ENCODE assay signal across 20 mouse cellular contexts in genomic region chr5:127714783-127715704, GRCm38 (mm10).
DNase-seq lines count a peak whose midpoint lies in the region; ATAC-seq and TF ChIP-seq lines count a peak whose summit lies in the region.
"Had no signal": no experiment of that assay in that cellular context is flagged by ENCODE, and none has a peak within 500 bp of the region (broad histone marks: within the 10 kb centered on the region; RNA-seq: fewer than 3 reads in every experiment).

No protein-coding gene starts in this region.

- no peak for TF ChIP-seq POLR2A in brain, embryonic 14.5 days (IDR thresholded peaks at IDR 0.05; ENCODE audit: borderline replicate concordance, extremely low read depth, insufficient read depth, insufficient read length, poor library complexity, severe bottlenecking)

- TF ChIP-seq CTCF in brain, embryonic 14.5 days (IDR thresholded peaks at IDR 0.05; ENCODE audit: borderline replicate concordance, extremely low read depth, insufficient read depth, insufficient read length), result peak; percentile 28; the same call in 1 of the 2 replicates
- peak; percentile 34 for TF ChIP-seq CTCF in stomach, postnatal 0 days (IDR thresholded peaks at IDR 0.05; ENCODE audit: low read depth)

- DNase-seq in spleen, adult 12 weeks (ENCODE audit: low spot score), result peak; percentile 23
- DNase-seq in spleen, postnatal 14 days (ENCODE audit: low spot score in 2 of 2), result no peak
- DNase-seq in brain, embryonic 14.5 days (ENCODE audit: low read depth), result no peak
- no peak for DNase-seq in stomach, postnatal 0 days (ENCODE audit: low spot score)
- no peak for DNase-seq in kidney, adult 9 months
- DNase-seq: adrenal gland, postnatal 25 days; cerebellum, adult 11-12 months; kidney, adult 11 months; kidney, postnatal 4 days; retina, postnatal 1 day; thymus, postnatal 14 days had no signal

- no peak overlapping the region for H3K4me3 ChIP-seq in liver, embryonic 12.5 days
- no peak overlapping the region for H3K4me3 ChIP-seq in stomach, postnatal 0 days (ENCODE audit: low read depth, low read length)
- no peak overlapping the region for H3K4me3 ChIP-seq in intestine, embryonic 16.5 days (ENCODE audit: low read length)
- H3K4me3 ChIP-seq: embryonic facial prominence, embryonic 15.5 days; forebrain, embryonic 15.5 days; heart, embryonic 15.5 days; hindbrain, embryonic 12.5 days; limb, embryonic 12.5 days; neural tube, embryonic 13.5 days had no signal

- ATAC-seq in liver, embryonic 12.5 days, result peak; percentile 86
- no peak for ATAC-seq in stomach, postnatal 0 days (ENCODE audit: low FRiP score, low TSS enrichment)
- no peak for ATAC-seq in intestine, embryonic 16.5 days
- ATAC-seq: forebrain, embryonic 15.5 days; midbrain, embryonic 16.5 days had no signal

- H3K36me3 ChIP-seq in liver, embryonic 12.5 days, result no peaks in the 10 kb centered on the region
- H3K36me3 ChIP-seq in stomach, postnatal 0 days (ENCODE audit: control insufficient read depth, insufficient read depth, low read length), result no peaks in the 10 kb centered on the region
- H3K36me3 ChIP-seq in intestine, embryonic 16.5 days (ENCODE audit: control insufficient read depth, insufficient read depth, low read length), result no peaks in the 10 kb centered on the region
- H3K36me3 ChIP-seq: embryonic facial prominence, embryonic 15.5 days; forebrain, embryonic 15.5 days; heart, embryonic 15.5 days; hindbrain, embryonic 12.5 days; limb, embryonic 12.5 days; neural tube, embryonic 13.5 days had no signal

- H3K4me2 ChIP-seq in liver, embryonic 12.5 days, result no peak overlapping the region
- H3K4me2 ChIP-seq in stomach, postnatal 0 days (replicated peaks; ENCODE audit: low read depth), result no peak overlapping the region
- H3K4me2 ChIP-seq in intestine, embryonic 16.5 days (ENCODE audit: low read depth, low read length), result no peak overlapping the region
- H3K4me2 ChIP-seq: embryonic facial prominence, embryonic 15.5 days; forebrain, embryonic 15.5 days; heart, embryonic 15.5 days; hindbrain, embryonic 12.5 days; limb, embryonic 12.5 days; neural tube, embryonic 13.5 days had no signal

- H3K9me3 ChIP-seq in liver, embryonic 12.5 days (replicated peaks), result 0 out of 2 replicates have a peak, but pooled peaks cover 17% of the 10 kb centered on the region
- H3K9me3 ChIP-seq in stomach, postnatal 0 days (ENCODE audit: control insufficient read depth, low read length), result no peaks in the 10 kb centered on the region
- no peaks in the 10 kb centered on the region for H3K9me3 ChIP-seq in intestine, embryonic 16.5 days (ENCODE audit: control insufficient read depth, low read length)
- H3K9me3 ChIP-seq: embryonic facial prominence, embryonic 15.5 days; forebrain, embryonic 15.5 days; heart, embryonic 15.5 days; hindbrain, embryonic 12.5 days had no signal

- H3K9ac ChIP-seq in liver, embryonic 12.5 days, result no peak overlapping the region
- no peak overlapping the region for H3K9ac ChIP-seq in stomach, postnatal 0 days (ENCODE audit: low read length)
- H3K9ac ChIP-seq in intestine, embryonic 16.5 days (ENCODE audit: low read depth, low read length), result no peak overlapping the region
- H3K9ac ChIP-seq: embryonic facial prominence, embryonic 15.5 days; forebrain, embryonic 15.5 days; heart, embryonic 15.5 days; hindbrain, embryonic 12.5 days; limb, embryonic 12.5 days; neural tube, embryonic 13.5 days had no signal

- H3K27ac ChIP-seq in liver, embryonic 12.5 days, result peak overlapping the region; percentile 54; the same call in 1 of the 2 replicates
- no peak overlapping the region for H3K27ac ChIP-seq in stomach, postnatal 0 days (replicated peaks)
- H3K27ac ChIP-seq in intestine, embryonic 16.5 days (ENCODE audit: low read length), result no peak overlapping the region
- H3K27ac ChIP-seq: embryonic facial prominence, embryonic 15.5 days; forebrain, embryonic 15.5 days; heart, embryonic 15.5 days; hindbrain, embryonic 12.5 days; limb, embryonic 12.5 days; neural tube, embryonic 13.5 days had no signal

- no peak for TF ChIP-seq EP300 in stomach, postnatal 0 days (optimal IDR thresholded peaks at IDR 0.05)

- no peaks in the 10 kb centered on the region for H3K27me3 ChIP-seq in liver, embryonic 12.5 days (replicated peaks)
- no peaks in the 10 kb centered on the region for H3K27me3 ChIP-seq in stomach, postnatal 0 days (ENCODE audit: control insufficient read depth, insufficient read depth, low read length)
- H3K27me3 ChIP-seq in intestine, embryonic 16.5 days (replicated peaks; ENCODE audit: control insufficient read depth, insufficient read depth, low read length), result no peaks in the 10 kb centered on the region
- H3K27me3 ChIP-seq: embryonic facial prominence, embryonic 15.5 days; forebrain, embryonic 15.5 days; heart, embryonic 15.5 days; hindbrain, embryonic 12.5 days; limb, embryonic 12.5 days; neural tube, embryonic 13.5 days had no signal

- H3K4me1 ChIP-seq in liver, embryonic 12.5 days, result no peaks in the 10 kb centered on the region
- no peaks in the 10 kb centered on the region for H3K4me1 ChIP-seq in stomach, postnatal 0 days (replicated peaks; ENCODE audit: control insufficient read depth, insufficient read depth)
- H3K4me1 ChIP-seq in intestine, embryonic 16.5 days (ENCODE audit: control insufficient read depth, insufficient read depth, low read length), result no peaks in the 10 kb centered on the region
- H3K4me1 ChIP-seq: embryonic facial prominence, embryonic 15.5 days; forebrain, embryonic 15.5 days; heart, embryonic 15.5 days; limb, embryonic 12.5 days had no signal

- 54% methylated on average over 7 of the region's 7 CpGs for WGBS in liver, embryonic 12.5 days (ENCODE audit: insufficient replicate concordance)
- whole genome bisulfite sequencing in stomach, postnatal 0 days, result 55% methylated on average over 7 of the region's 7 CpGs
- 65% methylated on average over 7 of the region's 7 CpGs for WGBS in intestine, embryonic 16.5 days
